Mouse (Mus musculus) MN1 (cell line): ENCODE results near the gene Stk33.

ENCODE experiments used
- DNase-seq: peaks from one replicate; pipeline ENCODE4 v3.0.0-alpha.2; 2016; ENCODE audit warnings: low spot score

The Stk33 gene

GRCm38 (mm10) chr7:109239346-109239745, 199.5 kb downstream of the Stk33 start:
- DNase-seq, result no peak

- no peak for DNase-seq
Observed at GRCm38 (mm10) chr7:109238724-109239123, 200.2 kb downstream of the Stk33 start.

- no peak for DNase-seq
Observed at GRCm38 (mm10) chr7:109234882-109235640, 203.8 kb downstream of the Stk33 start.

GRCm38 (mm10) chr7:109234476-109234875, 204.4 kb downstream of the Stk33 start:
- no peak for DNase-seq

GRCm38 (mm10) chr7:109231881-109232321, 207.0 kb downstream of the Stk33 start:
- DNase-seq, result no peak

DNA sequence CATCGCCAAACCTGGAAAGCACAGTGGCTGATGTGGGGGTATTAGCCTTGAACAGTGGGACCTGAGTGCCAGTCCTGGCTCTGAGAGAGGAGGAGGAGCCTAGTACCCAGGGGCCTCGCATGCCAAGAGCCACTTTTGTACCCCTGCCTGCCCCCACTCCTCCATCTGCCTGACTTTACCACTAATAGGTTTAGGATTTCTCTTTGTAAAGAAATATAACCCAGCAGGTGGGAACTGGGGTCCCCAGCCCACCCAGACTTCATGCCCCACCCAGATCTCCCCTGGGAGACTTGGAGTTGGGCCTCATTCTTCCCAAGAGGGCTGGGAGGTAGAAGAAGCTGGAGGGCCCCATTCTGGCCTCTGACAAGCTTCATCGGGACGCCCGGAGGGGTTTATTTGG, 207.6 kb downstream of the Stk33 start:
- no peak for DNase-seq

DNA sequence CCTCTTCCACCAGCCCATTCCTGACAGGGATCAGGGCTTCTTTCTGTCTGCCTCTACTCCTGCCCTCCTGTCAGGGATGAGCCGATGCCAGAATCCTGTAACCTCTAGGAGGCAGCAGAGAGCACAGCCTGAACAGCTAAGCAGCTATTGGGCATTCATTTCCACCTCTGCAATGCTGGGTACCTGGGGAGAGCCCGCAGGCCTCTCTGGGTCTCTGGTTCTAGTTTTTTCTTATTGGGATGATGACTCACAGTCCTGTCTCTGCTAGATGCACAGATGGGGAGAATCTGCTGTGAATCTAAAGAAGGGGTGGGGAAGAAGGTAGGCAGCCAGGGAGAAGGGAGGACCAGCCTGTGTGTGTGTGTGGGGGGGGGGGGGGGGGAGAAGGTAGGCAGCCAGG, 208.1 kb downstream of the Stk33 start:
- DNase-seq, result peak; percentile 82
